Mouse (Mus musculus) Patski (cell line): ENCODE data around the gene Rbbp7. TPM values are rescaled to one million over a fixed set of nuclear protein-coding genes. Genes with fewer than 3 reads are reported as not detected.
"Not testable (repeated sequence)": the region's sequence is repeated elsewhere in the genome, so short reads cannot be mapped to it uniquely, and the experiment has no call there.

Source experiments
- ATAC-seq: fragments of 100-300 bp; one replicate; pipeline ENCODE4 v1.8.0; 2021
- CTCF ChIA-PET: fragments of 350-600 bp; sonication (Branson Sonifier 250); formaldehyde crosslinking; loops from one replicate; lab custom pipeline; 2022; ENCODE audit warnings: inconsistent platforms; lab: Charles Lee
- POLR2A ChIA-PET: fragments of 350-600 bp; sonication (Branson Sonifier 250); formaldehyde crosslinking; loops from one replicate; lab custom pipeline; 2022; ENCODE audit warnings: antibody characterized with exemption, inconsistent platforms; lab: Charles Lee
- DNase-seq: peaks from one replicate; pipeline ENCODE4 v3.0.0-alpha.2; 2011; ENCODE audit warnings: low read depth, low spot score
- H3K27me3 ChIP-seq: fragments of 371-371 bp; one replicate; pipeline ENCODE4 v1.5.1; 2021
- CTCF ChIP-seq: fragments of 100-300 bp; IDR thresholded peaks from one replicate; pipeline ENCODE4 v1.5.1; 2021
- in situ Hi-C: fragments of 300-500 bp; cut with MboI; formaldehyde crosslinking; loops from 3 replicates; pipeline ENCODE4 v1.11.1; 2018; ENCODE audit warnings: low pct_unique_long_range_greater_than_20kb, mixed read lengths
- polyA plus RNA-seq: library from polyadenylated mRNA; unstranded; gene quantifications from one replicate; pipeline ENCODE4 v1.2.3, GENCODE M21; 2021

Gene Rbbp7
- polyA plus RNA-seq, 1 experiment from 2014 or later, result 307 TPM

DNA sequence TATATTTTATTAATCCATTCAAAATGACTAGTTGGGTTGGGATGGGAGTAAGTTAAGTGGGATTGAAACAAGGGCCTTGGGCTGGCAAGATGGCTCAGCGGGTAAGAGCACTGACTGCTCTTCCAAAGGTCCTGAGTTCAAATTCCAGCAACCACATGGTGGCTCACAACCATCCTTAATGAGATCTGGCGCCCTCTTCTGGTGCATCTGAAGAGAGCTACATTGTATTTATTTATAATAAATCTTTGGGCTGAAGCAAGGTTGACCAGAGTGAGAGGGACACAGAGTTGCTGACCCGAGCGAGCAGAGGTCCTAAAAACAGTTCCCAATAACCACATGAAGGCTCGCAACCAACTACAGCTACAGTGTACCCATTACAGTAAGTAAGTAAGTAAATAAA, 31.2 kb downstream of the Rbbp7 start:
- POLR2A ChIA-PET, ATAC-seq, in situ Hi-C loops, DNase-seq: not testable (repeated sequence)
- TF ChIP-seq CTCF, result peak; percentile 41
- peaks cover 13% of the 10 kb centered on the region for H3K27me3 ChIP-seq
- CTCF ChIA-PET, result interaction anchor here (1.1 kb wide), 1 partner anchor 16 kb away, joined by 3 read pairs; no protein-coding TSS in a partner anchor

DNA sequence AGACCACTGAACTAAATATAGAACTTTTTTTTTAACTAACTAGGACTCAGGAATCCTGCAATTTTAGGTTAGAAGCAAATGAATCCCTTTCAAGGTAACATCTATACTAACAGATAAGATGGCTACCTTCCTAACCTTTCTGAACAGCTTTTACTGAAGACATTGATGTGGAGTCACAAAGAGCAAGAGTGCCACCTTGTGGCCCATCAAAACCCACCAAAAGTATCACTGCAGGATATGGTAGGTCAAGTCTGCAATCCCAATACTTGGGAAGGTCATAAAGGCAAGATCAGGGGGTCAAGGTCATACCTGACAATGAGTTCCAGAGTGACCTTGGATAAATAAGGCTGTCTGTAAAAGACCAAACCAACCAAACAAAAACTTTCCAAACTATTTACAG, 40.2 kb downstream of the Rbbp7 start:
- in situ Hi-C loops, result no loop called here
- H3K27me3 ChIP-seq, result peaks cover 3% of the 10 kb centered on the region
- peak; percentile 68 for TF ChIP-seq CTCF
- DNase-seq (peak; percentile 10), ATAC-seq (no peak)
- CTCF ChIA-PET, result interaction anchor here (0.8 to 1.7 kb wide), 5 partner anchors 9 to 646 kb away, joined by 3 to 7 read pairs (median 4); no protein-coding TSS in a partner anchor
- POLR2A ChIA-PET, result interaction anchor here (0.5 kb wide), 1 partner anchor 417 kb away, joined by 4 read pairs; no protein-coding TSS in a partner anchor

DNA sequence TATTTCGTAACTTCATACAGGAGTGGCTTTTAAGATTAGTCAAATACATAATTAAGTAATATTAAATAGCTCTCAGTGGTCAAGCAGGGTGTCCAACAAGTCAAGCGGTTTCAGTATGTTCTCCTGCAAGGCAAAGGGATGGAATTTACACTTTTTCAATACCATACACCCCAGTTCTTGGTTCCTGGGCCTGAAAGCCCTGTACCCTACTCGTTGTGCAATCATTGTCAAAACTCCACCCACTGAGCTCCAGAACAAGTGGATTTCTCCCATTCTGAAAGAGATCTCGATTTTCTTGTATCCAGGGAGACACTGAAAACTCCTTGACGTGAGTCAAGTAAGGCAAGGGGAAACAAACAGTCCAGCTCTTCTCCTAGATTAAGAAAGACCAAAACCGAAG, 67.8 kb downstream of the Rbbp7 start:
- ChIA-PET CTCF (interaction anchor here (0.6 kb wide), 1 partner anchor 16 kb away, joined by 3 read pairs; no protein-coding TSS in a partner anchor), POLR2A (no interaction called here)
- no peak for TF ChIP-seq CTCF
- DNase-seq (no peak), ATAC-seq (no peak)
- in situ Hi-C loops, result no loop called here
- H3K27me3 ChIP-seq, result no peaks in the 10 kb centered on the region

Other genes starting within 250 kb of the Rbbp7 start
- 0.68 TPM for gene Reps2, start 116.8 kb upstream of the Rbbp7 start, polyA plus RNA-seq
- gene Txlng, start 69.1 kb downstream of the Rbbp7 start, polyA plus RNA-seq, result 10.6 TPM
- 71.4 TPM for gene Syap1, start 128.0 kb downstream of the Rbbp7 start, polyA plus RNA-seq
- 109 TPM for gene Ctps2, start 140.8 kb downstream of the Rbbp7 start, polyA plus RNA-seq
- 13.3 TPM for gene S100g, start 204.2 kb downstream of the Rbbp7 start, polyA plus RNA-seq